Mouse (Mus musculus) forebrain, embryonic 12.5 days (tissue): Measurements from ENCODE around the gene Ppp2r2c. TPM values are rescaled to one million over a fixed set of nuclear protein-coding genes. Genes with fewer than 3 reads are reported as not detected.

ENCODE experiments used
- ATAC-seq: fragments of 200-750 bp; cut with Nextera tagmentation; 2 replicates; pipeline ENCODE4 v1.8.0; 2017; ENCODE audit warnings: moderate TSS enrichment; ENCODE audit not compliant: low FRiP score
- H3K27ac ChIP-seq: fragments of 300-500 bp; sonication (generic); 2 replicates; pipeline ENCODE4 v1.5.1; 2016; ENCODE audit warnings: mild to moderate bottlenecking
- H3K27me3 ChIP-seq: fragments of 300-500 bp; sonication (generic); 2 replicates; pipeline ENCODE4 v1.6.1; 2016; ENCODE audit warnings: mild to moderate bottlenecking
- H3K36me3 ChIP-seq: fragments of 300-500 bp; sonication (generic); replicated peaks from 2 replicates; pipeline ENCODE4 v1.6.1; 2016; ENCODE audit warnings: mild to moderate bottlenecking
- H3K4me1 ChIP-seq: fragments of 300-500 bp; sonication (generic); 2 replicates; pipeline ENCODE4 v1.6.1; 2016
- H3K4me2 ChIP-seq: fragments of 300-500 bp; sonication (generic); 2 replicates; pipeline ENCODE4 v1.6.1; 2016; ENCODE audit warnings: mild to moderate bottlenecking, moderate library complexity
- H3K4me3 ChIP-seq: fragments of 300-500 bp; sonication (generic); replicated peaks from 2 replicates; pipeline ENCODE4 v1.5.1; 2016; ENCODE audit warnings: mild to moderate bottlenecking
- H3K9ac ChIP-seq: fragments of 300-500 bp; sonication (generic); 2 replicates; pipeline ENCODE4 v1.6.1; 2016; ENCODE audit warnings: mild to moderate bottlenecking
- H3K9me3 ChIP-seq: fragments of 300-500 bp; sonication (generic); 2 replicates; pipeline ENCODE4 v1.6.1; 2016
- WGBS: fragments of 180-500 bp; shearing (Covaris S2); methylation state at CpG from one replicate; pipeline ENCODE4 v1.1.7; 2016; 5-methylcytosine and 5-hydroxymethylcytosine counted together
- polyA plus RNA-seq: library from polyadenylated mRNA; unstranded; fragments of >200 nt; fragmentation: Nextera tagmentation; extraction: Ambion mirVana; gene quantifications from 2 replicates; pipeline ENCODE4 v1.2.1, GENCODE M21; 2016

Gene Ppp2r2c
- polyA plus RNA-seq, 1 experiment from 2014 or later = 3.8 TPM

GRCm38 (mm10) chr5:36979001-36979400 is 110.7 kb downstream of the Ppp2r2c start:
- H3K4me3 ChIP-seq = no peak overlapping the region
- H3K4me2 ChIP-seq = no peak overlapping the region
- H3K9ac ChIP-seq = no peak overlapping the region
- H3K27me3 ChIP-seq = no peaks in the 10 kb centered on the region
- H3K9me3 ChIP-seq = no peaks in the 10 kb centered on the region
- no peak overlapping the region for H3K27ac ChIP-seq
- peaks cover 11% of the 10 kb centered on the region for H3K36me3 ChIP-seq
- H3K4me1 ChIP-seq = peaks cover 9% of the 10 kb centered on the region; the same call in 1 of the 2 replicates
- 86% methylated on average over 8 of the region's 8 CpGs for WGBS
- ATAC-seq = no peak

GRCm38 (mm10) chr5:36979631-36980030 is 111.3 kb downstream of the Ppp2r2c start:
- Histone ChIP-seq H3K27ac (no peak overlapping the region), H3K4me1 (peaks cover 9% of the 10 kb centered on the region; the same call in 1 of the 2 replicates), H3K4me2 (no peak overlapping the region), H3K36me3 (peaks cover 11% of the 10 kb centered on the region), H3K4me3 (no peak overlapping the region), H3K9ac (no peak overlapping the region), H3K27me3 (no peaks in the 10 kb centered on the region), H3K9me3 (no peaks in the 10 kb centered on the region)
- ATAC-seq = no peak
- 91% methylated on average over 7 of the region's 7 CpGs for WGBS

DNA sequence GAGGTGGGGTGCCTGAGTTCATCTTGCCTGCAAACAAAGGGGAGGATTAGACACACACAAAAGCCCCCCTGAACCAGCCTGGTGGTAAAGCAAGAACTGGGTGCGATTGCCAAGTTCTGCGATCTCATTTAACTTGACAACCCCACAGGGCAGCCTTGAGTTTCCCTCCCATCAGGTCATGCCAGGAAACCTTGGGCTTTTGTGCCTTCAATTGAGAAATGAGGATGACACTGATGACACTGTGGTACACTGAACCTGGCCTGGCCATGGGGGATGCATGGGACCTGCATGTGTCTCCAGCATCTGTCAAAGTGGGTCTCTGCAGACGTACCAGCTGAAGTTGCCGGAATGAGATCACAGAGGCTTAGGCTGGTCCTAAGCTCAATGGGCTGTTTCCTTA is 114.0 kb downstream of the Ppp2r2c start:
- Histone ChIP-seq H3K9me3 (no peaks in the 10 kb centered on the region), H3K4me1 (peaks cover 9% of the 10 kb centered on the region; the same call in 1 of the 2 replicates), H3K27me3 (0 out of 2 replicates have a peak, but pooled peaks cover 2% of the 10 kb centered on the region), H3K9ac (no peak overlapping the region), H3K4me3 (no peak overlapping the region), H3K36me3 (peaks cover 4% of the 10 kb centered on the region; the same call in 1 of the 2 replicates), H3K4me2 (no peak overlapping the region), H3K27ac (no peak overlapping the region)
- WGBS = 59% methylated on average over 4 of the region's 4 CpGs
- no peak for ATAC-seq

DNA sequence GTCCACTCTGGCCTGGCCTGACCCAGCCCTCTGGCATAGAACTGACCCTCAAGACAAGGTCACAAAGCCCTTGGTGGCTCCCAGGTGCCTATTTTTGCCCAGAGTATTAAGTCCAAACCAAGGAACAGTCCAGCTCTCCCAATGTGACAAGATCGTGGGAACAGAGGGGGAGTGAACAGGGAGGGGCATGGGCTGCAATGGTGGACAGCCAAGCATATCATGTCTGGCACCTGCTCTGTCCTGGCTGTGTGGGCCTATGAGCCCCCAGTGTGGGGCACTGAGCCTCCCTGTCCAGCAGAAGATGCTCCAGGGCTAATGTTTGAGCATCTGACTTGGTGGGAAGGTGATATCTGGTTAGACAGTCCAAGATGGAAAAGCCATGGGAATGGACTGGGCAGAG is 118.3 kb downstream of the Ppp2r2c start:
- H3K4me2 ChIP-seq = no peak overlapping the region
- 91% methylated on average over 1 of the region's 1 CpGs for WGBS
- no peaks in the 10 kb centered on the region for H3K9me3 ChIP-seq
- peaks cover 17% of the 10 kb centered on the region; the same call in 1 of the 2 replicates for H3K27me3 ChIP-seq
- H3K9ac ChIP-seq = no peak overlapping the region
- peaks cover 28% of the 10 kb centered on the region for H3K4me1 ChIP-seq
- ATAC-seq = no peak
- no peak overlapping the region for H3K4me3 ChIP-seq
- no peak overlapping the region for H3K27ac ChIP-seq
- H3K36me3 ChIP-seq = no peaks in the 10 kb centered on the region

DNA sequence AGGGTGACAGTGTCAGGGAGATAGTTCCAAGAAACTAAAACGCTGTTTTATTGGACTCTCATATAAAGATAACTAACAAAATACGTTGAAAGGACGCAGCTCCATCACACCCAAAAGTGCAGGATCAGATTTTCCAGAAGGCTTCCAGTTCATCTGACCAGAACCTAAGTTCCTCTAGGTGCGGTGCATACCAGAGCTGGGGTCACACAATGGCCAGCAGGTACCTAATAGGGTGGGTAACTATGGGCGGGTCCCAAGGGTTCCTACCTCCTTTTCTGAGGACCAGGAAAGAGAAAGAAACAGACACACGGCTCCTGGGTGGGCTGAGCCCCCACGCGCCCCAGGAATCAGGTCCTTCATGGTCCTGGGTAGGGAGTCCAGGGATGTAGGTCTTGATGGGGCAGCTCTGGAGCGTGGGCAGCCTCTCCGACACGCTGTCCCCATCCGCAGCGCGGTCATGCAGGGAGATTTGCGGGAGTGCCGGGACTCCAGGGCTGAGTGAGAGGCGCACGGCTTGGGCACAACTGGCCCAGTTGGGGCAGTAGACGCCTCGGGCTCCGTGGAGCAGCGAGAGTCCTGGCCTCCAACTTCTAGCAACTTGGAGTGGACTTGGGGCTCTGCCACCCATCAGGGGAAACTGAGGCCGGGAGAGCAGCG is 119.9 kb downstream of the Ppp2r2c start:
- Histone ChIP-seq H3K27me3 (peaks cover 17% of the 10 kb centered on the region; the same call in 1 of the 2 replicates), H3K4me2 (peak overlapping the region; percentile 95), H3K27ac (0 out of 2 replicates have a peak overlapping the region, but pooled peaks have one; percentile 5), H3K9ac (peak overlapping the region; percentile 75), H3K36me3 (no peaks in the 10 kb centered on the region), H3K9me3 (no peaks in the 10 kb centered on the region), H3K4me1 (peaks cover 20% of the 10 kb centered on the region), H3K4me3 (peak overlapping the region; percentile 70)
- WGBS = 11% methylated on average over 24 of the region's 24 CpGs
- peak; percentile 44 for ATAC-seq

DNA sequence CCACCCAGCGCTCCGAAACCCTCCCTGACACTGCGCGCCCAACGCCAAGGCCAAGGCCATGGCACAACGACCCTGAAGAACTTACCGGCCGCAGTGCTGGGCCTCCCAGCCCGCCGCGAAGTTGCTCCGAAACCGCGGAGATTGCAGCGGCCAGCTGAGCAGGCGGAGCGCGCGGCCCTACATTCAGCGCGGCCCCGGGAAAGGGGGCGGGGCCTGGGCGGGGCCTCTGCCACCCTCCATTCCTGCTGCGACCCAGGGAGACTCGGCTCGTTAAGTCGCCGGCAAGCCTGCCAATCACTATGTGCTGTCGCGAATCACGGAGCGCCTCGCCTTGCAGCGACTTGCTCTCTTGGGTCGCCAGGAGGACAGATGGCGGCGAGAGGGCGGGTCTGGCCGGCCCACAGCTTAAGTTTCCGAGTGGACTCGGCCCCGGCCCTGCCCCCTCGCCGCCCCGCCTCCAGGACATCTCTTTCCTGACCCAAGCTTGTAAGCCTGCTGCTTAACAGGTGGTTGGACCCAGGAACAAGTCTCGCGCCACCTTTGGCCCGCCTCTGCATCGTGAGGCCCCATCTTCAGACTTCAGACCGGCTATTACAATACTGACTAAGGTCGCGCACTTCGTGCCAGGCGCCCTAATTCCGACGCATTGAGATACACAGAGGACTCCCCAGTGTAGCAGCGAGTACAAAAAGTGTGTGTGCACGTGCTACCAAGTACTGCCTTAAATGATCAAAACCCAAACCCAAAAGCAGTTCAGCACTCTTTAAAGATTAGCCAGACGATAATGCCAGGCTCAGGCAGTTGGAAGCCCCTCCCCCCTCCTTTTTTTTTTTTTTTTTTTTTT is 120.7 kb downstream of the Ppp2r2c start, which contains the start of gene Wfs1:
Gene Wfs1, minus strand, starts transcription at position 425 of the 844 bp plus-strand sequence.
- Histone ChIP-seq H3K9me3 (no peaks in the 10 kb centered on the region), H3K4me1 (peaks cover 20% of the 10 kb centered on the region), H3K27ac (0 out of 2 replicates have a peak within 1 kb of the TSS, but pooled peaks have one; percentile 5), H3K4me2 (peak within 1 kb of the TSS; percentile 95), H3K9ac (peak within 1 kb of the TSS; percentile 75), H3K27me3 (peaks cover 17% of the 10 kb centered on the region; the same call in 1 of the 2 replicates), H3K4me3 (peak within 1 kb of the TSS; percentile 70), H3K36me3 (no peaks in the 10 kb centered on the region)
- peak; percentile 99 for ATAC-seq
- WGBS = under 1% methylated on average over 58 of the region's 60 CpGs

DNA sequence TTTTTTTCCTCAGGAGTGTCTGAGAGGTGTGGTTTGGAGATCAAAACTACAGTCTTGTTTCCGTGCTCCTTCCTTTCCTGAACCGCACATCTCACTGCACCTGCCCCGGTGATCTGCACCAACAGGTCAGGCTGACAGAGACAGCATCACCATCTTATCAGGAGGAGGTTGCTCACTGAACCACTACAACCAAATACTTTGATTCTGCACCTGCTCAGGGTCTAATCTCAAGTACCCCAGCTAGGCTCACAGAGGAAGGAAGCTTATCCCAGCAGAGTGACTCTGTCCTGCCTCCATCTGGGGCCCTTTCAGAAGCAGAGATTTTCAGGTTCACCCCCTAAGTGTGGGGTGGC is 121.3 kb downstream of the Ppp2r2c start:
- no peak overlapping the region for H3K9ac ChIP-seq
- ATAC-seq = no peak
- peak overlapping the region; percentile 95 for H3K4me2 ChIP-seq
- WGBS = 8% methylated on average over 3 of the region's 3 CpGs
- no peaks in the 10 kb centered on the region for H3K36me3 ChIP-seq
- peaks cover 17% of the 10 kb centered on the region; the same call in 1 of the 2 replicates for H3K27me3 ChIP-seq
- H3K4me3 ChIP-seq = peak overlapping the region; percentile 70
- peaks cover 20% of the 10 kb centered on the region for H3K4me1 ChIP-seq
- H3K27ac ChIP-seq = no peak overlapping the region
- H3K9me3 ChIP-seq = no peaks in the 10 kb centered on the region

DNA sequence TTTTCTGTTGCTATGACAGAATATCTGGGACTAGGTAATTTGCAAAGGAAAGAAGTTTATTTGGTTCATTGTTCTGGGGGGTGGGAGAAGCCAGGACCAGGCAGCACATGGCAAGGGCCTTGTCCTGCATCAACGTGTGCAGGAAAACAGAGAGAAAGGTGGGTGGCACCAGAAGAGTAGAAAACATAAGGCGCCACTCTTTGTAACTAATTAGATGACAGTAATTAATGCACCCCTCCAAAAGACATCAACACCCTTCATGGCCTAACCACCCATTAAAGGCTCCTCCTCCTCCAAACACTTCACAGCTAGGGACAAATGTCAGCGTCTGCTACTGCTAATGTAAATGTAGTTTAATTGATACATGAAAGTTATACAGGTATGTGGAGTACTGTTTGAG is 121.9 kb downstream of the Ppp2r2c start:
- Histone ChIP-seq H3K27ac (no peak overlapping the region), H3K4me3 (no peak overlapping the region), H3K9me3 (no peaks in the 10 kb centered on the region), H3K36me3 (no peaks in the 10 kb centered on the region), H3K4me1 (peaks cover 20% of the 10 kb centered on the region), H3K27me3 (peaks cover 17% of the 10 kb centered on the region; the same call in 1 of the 2 replicates), H3K4me2 (no peak overlapping the region), H3K9ac (no peak overlapping the region)
- no peak for ATAC-seq
- WGBS = 34% methylated on average over 3 of the region's 3 CpGs

DNA sequence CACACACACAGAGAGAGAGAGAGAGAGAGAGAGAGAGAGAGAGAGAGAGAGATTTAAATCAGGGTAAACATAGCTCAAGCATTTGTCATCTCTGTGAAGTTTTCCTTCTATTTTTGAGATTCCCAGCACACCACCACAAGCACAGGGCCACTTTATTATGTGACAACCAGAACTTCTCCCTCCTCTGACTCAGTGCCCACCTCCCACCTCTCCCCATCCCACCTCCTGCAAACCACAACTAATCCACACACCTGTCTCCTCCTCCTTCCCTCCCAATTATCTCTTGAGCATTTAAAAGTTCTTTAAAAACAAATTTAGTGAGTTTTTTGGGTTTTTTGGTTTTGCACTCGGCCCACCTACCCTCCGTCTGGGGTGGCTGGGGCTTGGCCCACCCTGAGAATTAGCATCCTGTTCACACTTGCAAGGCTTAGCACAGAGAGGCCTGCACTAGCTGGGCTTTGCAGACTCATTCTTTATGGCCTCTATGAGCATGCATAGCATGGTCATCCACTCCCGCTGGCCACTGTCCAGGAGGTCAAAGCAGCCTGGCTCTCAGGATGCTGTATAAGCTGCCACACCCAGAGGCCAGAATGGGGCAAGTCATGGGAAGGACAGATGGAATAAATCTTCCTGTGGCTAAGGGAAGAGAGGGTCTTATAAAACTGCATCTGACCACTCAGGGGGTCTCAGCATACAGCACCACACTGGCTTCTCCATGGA is 122.5 kb downstream of the Ppp2r2c start:
- H3K4me1 ChIP-seq = peaks cover 20% of the 10 kb centered on the region
- H3K4me2 ChIP-seq = no peak overlapping the region
- no peak for ATAC-seq
- H3K27me3 ChIP-seq = peaks cover 17% of the 10 kb centered on the region; the same call in 1 of the 2 replicates
- WGBS = 80% methylated on average over 3 of the region's 3 CpGs
- no peak overlapping the region for H3K9ac ChIP-seq
- no peaks in the 10 kb centered on the region for H3K9me3 ChIP-seq
- no peak overlapping the region for H3K4me3 ChIP-seq
- H3K27ac ChIP-seq = no peak overlapping the region
- no peaks in the 10 kb centered on the region for H3K36me3 ChIP-seq

GRCm38 (mm10) chr5:36996410-36996809 is 128.1 kb downstream of the Ppp2r2c start:
- 87% methylated on average over 14 of the region's 14 CpGs for WGBS
- Histone ChIP-seq H3K4me3 (no peak overlapping the region), H3K9ac (no peak overlapping the region), H3K4me2 (no peak overlapping the region), H3K4me1 (peaks cover 4% of the 10 kb centered on the region; the same call in 1 of the 2 replicates), H3K27me3 (peaks cover 5% of the 10 kb centered on the region; the same call in 1 of the 2 replicates), H3K27ac (no peak overlapping the region), H3K36me3 (no peaks in the 10 kb centered on the region), H3K9me3 (no peaks in the 10 kb centered on the region)
- no peak for ATAC-seq

DNA sequence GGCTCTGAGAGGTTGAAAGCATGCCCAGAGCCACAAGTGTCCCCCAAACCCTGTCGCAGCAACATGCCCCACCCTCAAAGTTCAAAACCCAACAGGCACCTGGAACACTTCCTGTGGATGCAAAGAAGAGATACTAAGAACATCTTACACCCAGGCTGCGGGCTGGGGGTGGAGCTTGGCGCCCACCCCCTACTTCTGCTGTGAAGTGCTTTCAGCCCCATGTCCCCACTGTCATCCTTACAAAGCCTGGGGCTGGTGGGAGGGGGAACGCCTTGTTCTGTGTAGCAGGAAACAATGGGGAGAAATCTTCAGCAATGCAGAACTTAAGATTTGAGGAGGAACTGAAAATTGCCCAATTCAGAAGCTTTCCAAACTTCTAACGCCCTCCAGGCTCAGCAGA is 129.7 kb downstream of the Ppp2r2c start:
- Histone ChIP-seq H3K4me1 (peaks cover 4% of the 10 kb centered on the region; the same call in 1 of the 2 replicates), H3K27ac (no peak overlapping the region), H3K36me3 (no peaks in the 10 kb centered on the region), H3K4me3 (no peak overlapping the region), H3K27me3 (0 out of 2 replicates have a peak, but pooled peaks cover 3% of the 10 kb centered on the region), H3K9ac (no peak overlapping the region), H3K9me3 (no peaks in the 10 kb centered on the region), H3K4me2 (no peak overlapping the region)
- no peak for ATAC-seq
- 50% methylated on average over 5 of the region's 5 CpGs for WGBS

- Histone ChIP-seq H3K27me3 (0 out of 2 replicates have a peak, but pooled peaks cover 3% of the 10 kb centered on the region), H3K4me2 (no peak overlapping the region), H3K36me3 (no peaks in the 10 kb centered on the region), H3K9ac (no peak overlapping the region), H3K27ac (no peak overlapping the region), H3K4me1 (peaks cover 4% of the 10 kb centered on the region; the same call in 1 of the 2 replicates), H3K4me3 (no peak overlapping the region), H3K9me3 (no peaks in the 10 kb centered on the region)
- ATAC-seq = no peak
- WGBS = 86% methylated on average over 9 of the region's 9 CpGs
Measured at GRCm38 (mm10) chr5:37001002-37001401, 132.7 kb downstream of the Ppp2r2c start.
